Mouse (Mus musculus) megakaryocyte-erythroid progenitor cell, adult 5-6 weeks (primary cell): ENCODE measurements around the gene Gm4756. TPM values are rescaled to one million over a fixed set of nuclear protein-coding genes. Genes with fewer than 3 reads are reported as not detected.
"Not testable (repeated sequence)": the region's sequence is repeated elsewhere in the genome, so short reads cannot be mapped to it uniquely, and the experiment has no call there.

Experiments used
- ATAC-seq: replicated peaks from 2 replicates; pipeline ENCODE4 v1.8.0; 2016; ENCODE audit warnings: mild to moderate bottlenecking, inconsistent platforms; ENCODE audit not compliant: severe bottlenecking, poor library complexity, low FRiP score, low TSS enrichment
- total RNA-seq, 2 experiments: library from RNA; stranded (forward) in 1 of 2; stranded (reverse) in 1 of 2; fragments of 200-1000, 215-1000 nt in 1 of 2; fragments of >200 nt in 1 of 2; fragmentation: Nextera tagmentation in 1 of 2; gene quantifications; 2 replicates each; pipeline ENCODE4 v1.2.3; 2014 to 2017

Gm4756 gene
- not detected in 2 replicates for total RNA-seq (2014; fragmentation: Nextera tagmentation)
- total RNA-seq (2017), result not detected in 2 replicates

- ATAC-seq, result no peak
Observed at GRCm38 (mm10) chr12:72649611-72650330, at the start of gene Gm4756. Gm4756 (minus strand) TSS chr12:72649661.

GRCm38 (mm10) chr12:72694901-72695463, 45.5 kb upstream of the Gm4756 start:
- ATAC-seq, result no peak

DNA sequence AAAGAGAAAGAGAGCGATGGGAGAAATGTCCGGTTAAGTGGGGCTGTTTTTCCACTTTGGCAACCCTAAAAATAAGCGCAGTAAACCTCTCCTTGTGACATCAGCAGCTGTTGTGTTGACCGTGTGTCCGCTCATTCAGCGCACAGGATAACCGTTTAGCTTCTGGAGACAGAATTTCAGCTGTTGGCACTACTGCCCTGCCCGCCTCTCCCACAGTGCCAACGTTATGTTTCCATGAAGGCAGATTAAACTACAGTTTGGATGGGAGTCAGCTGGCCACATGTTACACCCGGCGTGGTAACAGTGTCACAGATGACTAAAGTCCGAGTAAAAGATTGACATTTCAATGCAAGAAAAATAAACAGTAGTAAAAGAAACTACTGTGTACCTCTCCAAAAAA, 45.0 kb upstream of the Gm4756 start:
- no peak for ATAC-seq

- ATAC-seq, result peak; percentile 50; the same call in 1 of the 2 replicates
Observed at GRCm38 (mm10) chr12:72693895-72694294, 44.4 kb upstream of the Gm4756 start.

DNA sequence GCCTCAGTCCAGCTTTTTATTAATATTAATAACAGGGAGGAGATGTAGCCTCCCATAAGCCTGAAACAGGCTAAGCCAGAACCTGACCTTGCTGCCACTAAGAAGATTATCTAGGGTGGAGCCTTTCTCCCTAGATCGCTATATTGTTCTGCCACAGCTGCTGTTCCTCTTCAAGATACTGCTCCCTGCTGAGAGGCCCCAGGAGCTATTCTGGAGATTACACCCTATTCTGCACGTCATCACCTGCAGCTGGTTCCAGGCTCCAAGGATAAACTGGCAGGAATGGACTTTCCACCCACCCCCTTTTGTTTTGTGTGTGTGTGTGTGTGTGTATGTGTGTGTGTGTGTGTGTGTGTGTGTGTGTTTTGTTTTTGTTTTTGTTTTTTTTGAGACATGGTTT, 38.8 kb upstream of the Gm4756 start:
- not testable (repeated sequence) for ATAC-seq

- not testable (repeated sequence) for ATAC-seq
Observed at GRCm38 (mm10) chr12:72687741-72688140, 38.3 kb upstream of the Gm4756 start.

- not testable (repeated sequence) for ATAC-seq
Observed at GRCm38 (mm10) chr12:72686566-72686965, 37.1 kb upstream of the Gm4756 start.

DNA sequence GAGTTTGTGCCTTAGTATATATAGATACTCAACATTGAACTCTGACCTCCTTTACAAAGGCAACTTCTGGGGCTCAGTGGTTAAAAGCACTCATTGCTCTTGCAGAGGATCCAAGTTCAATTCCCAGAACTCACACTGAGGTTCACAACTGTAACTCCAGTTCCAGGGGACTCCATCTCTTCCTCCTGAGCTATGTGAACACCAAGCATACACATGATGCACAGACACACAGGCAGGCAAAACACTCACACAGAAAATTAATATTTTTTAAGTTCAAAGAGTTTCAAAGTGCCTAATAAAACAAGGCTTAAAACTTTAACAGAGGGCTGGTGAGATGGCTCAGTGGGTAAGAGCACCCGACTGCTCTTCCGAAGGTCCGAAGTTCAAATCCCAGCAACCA, 34.2 kb upstream of the Gm4756 start:
- ATAC-seq, result no peak

GRCm38 (mm10) chr12:72682511-72683282, 33.2 kb upstream of the Gm4756 start:
- ATAC-seq, result peak; percentile 75

- ATAC-seq, result no peak
Observed at GRCm38 (mm10) chr12:72681919-72682318, 32.5 kb upstream of the Gm4756 start.

GRCm38 (mm10) chr12:72679635-72680034, 30.2 kb upstream of the Gm4756 start:
- 0 out of 2 replicates have a peak, but pooled peaks have one; percentile 51 for ATAC-seq

GRCm38 (mm10) chr12:72674820-72675219, 25.4 kb upstream of the Gm4756 start:
- peak; percentile 48 for ATAC-seq

GRCm38 (mm10) chr12:72674079-72674797, 24.8 kb upstream of the Gm4756 start:
- ATAC-seq, result no peak

DNA sequence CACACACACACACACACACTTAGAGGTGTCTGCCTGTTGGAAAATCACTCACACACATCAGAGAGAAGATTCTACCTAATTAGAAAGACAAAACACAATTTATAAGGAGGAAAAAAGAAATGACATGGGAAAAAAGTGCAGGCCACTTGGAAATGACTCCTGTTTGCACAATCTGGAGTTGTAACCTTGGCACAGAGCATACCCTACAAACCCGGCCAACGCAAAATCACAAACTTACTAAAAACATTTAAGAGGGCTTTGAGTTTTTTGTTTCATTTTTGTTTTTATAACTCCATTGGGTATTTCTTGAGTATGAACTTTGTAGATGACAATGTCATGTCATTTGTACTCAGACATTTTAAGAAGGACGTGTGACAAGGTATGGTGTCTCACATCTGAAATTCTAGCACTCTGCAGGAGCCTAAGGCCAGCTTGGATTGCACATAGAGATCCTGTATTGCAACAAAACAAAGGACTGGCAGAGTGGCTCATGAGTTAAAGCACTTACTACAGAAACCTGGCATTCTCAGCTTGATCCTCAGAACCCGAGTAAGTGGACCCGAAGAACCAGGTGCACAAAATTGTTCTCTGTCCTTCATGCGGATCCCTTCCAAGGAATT, 22.2 kb upstream of the Gm4756 start:
- no peak for ATAC-seq

GRCm38 (mm10) chr12:72670921-72671320, 21.5 kb upstream of the Gm4756 start:
- peak; percentile 91 for ATAC-seq

GRCm38 (mm10) chr12:72667868-72668469, 18.5 kb upstream of the Gm4756 start:
- ATAC-seq, result no peak

DNA sequence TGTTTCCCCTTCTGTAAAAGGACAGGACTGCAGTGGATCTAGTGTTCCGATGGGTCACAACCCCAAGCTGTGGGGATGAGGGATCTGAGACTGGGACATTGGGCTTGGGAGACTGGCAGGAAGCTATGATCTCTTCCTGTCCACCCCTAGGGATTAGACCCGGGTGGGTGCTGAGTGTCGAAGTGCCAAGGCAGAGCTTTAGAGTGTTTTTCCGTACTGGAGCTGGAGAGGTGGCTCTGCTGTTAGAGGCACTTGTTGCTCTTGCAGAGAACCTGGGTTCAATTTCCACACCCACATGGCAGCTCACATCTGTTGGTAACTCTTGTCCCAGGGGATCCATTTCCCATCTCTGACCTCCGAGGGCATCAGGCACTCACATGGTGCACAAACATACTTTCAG, 16.6 kb upstream of the Gm4756 start:
- no peak for ATAC-seq

GRCm38 (mm10) chr12:72664735-72665337, 15.4 kb upstream of the Gm4756 start, which contains the start of gene Dhrs7:
Dhrs7 (minus strand) TSS chr12:72664909.
- peak; percentile 99 for ATAC-seq
